Mouse (Mus musculus): Measurements from ENCODE around the gene Pptc7. TPM values are rescaled to one million over a fixed set of nuclear protein-coding genes. Genes with fewer than 3 reads are reported as not detected.

Gene Pptc7
- 59.2 TPM for polyA plus RNA-seq (2017; shearing (Covaris generic))

DNA sequence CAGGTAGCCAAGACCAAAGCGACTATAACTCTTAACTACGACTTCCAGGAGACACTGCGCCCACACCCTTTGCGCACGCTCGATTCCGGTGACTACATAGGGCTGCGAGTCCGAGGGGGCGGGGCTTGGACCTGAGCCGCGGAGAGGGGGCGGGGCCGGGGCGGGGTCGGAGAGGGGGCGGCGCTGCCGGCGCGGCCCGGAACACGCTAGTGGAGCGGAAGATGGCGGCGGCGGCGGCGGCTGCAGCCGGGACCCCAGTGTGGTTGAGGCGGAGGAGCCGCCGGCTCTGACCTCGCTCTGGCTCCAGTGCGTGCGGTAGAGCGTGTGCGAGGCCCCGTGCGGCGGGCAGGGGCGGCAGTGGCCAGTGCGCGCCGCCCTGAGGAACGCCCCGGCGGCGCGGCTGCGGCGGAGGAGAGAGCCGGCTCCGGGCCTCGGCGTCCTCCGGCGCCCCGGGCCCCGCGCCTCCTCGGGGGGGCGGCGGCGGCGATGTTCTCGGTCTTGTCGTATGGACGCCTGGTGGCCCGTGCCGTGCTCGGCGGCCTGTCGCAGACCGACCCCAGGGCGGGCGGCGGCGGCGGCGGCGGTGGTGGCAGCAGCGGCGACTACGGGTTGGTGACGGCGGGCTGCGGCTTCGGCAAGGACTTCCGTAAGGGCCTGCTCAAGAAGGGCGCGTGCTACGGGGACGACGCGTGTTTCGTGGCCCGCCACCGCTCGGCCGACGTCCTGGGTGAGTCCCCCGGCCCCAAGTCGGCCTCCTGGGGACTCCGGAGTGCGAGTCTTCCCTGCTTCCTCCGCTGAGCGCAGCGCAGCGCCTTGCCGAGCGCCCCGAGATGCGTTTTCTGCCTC lies at the start of gene Pptc7:
TSS of gene Pptc7 (plus strand) at position 183 of the 846 bp plus-strand sequence.

DNA sequence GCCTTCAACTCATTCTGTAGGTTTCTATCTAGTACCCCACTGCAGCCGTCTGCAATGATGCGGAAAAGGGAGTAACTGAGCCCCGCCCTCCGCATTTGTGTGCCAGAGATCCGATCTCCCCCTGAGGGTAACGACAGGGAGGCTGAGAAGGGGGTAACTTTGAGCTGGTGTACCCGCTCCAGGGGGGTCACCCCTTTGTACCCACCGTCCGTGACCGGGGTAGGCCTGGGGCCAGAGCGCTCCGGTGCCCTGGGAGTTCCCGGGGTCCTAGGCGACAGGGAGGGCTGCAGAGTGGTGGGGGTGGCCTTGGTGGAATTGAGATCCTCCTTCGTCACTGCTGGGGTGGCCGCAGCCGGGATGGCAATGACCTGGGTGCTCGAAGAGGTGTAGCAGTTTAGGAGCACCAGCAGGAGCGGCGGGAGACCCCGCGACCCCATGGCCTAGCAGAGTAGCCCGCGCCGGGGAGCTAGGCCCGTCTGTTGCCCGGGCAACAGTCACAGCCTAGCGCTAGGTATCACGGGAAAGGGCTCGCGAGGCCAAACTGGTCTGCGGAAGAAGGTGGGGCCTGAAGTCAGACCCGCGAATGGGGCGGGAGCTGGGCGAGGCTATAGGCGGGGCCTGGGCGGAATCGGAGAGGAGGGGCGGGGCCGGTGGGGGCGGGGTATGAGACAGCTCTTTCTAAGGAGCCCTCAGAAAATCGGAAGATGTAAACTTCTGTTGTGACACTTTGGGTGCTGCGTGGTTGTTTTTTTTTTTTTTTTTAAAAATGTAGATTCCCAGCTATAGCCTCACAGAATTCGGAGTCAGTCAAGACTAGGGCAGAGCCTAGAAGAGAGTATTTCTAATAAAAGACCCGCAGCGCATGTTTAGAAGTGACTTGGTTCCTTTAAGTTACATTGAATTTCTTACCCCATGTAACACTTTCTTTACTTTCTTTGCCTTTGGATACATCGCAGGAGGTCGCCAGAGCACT lies 19.9 kb upstream of the Pptc7 start, which contains the start of gene Tctn1:
TSS of gene Tctn1 (minus strand) at position 528 of the 973 bp plus-strand sequence.

DNA sequence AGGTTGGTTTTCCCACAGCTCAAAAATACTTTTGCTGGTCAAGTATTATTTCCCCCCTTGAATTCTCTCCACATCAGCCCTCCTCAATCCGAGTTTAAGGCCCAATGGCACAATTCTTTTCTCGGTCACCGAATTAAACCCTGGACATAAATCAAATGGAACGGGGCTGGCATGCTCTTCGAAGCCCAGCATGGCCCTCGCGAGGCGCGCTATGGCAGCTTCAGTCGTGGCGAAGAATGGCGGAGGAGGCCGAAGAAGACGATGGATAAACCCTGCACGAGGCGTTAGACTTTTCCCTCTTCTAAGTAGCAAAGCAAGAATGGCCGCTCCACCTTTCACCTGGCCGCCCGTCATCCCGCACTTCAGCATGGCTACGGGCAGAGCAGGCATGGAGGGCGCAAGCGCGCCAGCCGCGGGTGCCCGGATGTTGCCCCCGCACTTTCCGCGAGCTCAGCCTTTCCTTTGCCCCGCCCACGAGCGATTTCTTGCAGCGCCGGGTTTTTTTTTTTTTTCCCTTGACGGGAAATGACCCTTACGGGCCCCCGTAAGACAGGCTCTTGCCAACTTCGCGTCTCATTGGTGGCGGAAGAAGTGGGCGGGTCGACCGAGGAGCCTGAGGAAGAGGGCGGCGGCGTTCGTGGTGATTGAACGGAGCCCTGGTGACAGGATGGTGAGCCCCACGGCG lies 69.8 kb downstream of the Pptc7 start, which contains the start of the genes Rad9b and Vps29:
TSS of gene Rad9b (minus strand) at position 427 of the 685 bp plus-strand sequence.
TSS of gene Vps29 (plus strand) at position 563 of the 685 bp plus-strand sequence.

DNA sequence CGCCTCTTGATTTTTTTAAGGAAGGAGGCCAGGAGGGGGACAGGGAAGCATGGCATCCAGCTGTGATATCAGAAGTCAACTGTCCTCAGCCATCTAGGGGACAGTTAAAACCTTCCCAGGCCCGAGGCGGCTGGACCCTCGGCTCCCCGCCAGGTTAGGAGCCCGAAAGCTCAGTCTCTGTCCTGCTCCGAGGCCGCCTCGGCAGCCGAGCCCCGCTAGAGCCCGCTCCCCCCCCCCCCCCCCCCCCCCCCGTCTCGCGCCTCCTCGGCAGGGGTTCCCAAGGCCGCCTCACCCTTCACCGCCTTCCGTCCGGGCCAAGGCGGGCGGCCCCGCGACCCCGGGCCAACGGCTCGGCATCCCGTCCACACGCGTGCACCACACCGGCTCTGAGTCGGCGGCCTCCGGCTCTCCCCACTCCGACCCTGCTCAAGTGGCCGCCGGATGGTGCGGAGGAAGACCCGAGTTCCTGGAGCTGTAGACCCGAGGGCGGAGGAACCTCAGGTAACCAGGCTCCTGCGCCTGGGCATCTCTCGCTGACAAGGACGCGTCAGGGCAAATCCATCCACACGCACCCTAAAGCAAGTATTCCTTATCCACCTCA lies 87.5 kb downstream of the Pptc7 start, which contains the start of gene Gpn3:
TSS of gene Gpn3 (plus strand) at position 286 of the 601 bp plus-strand sequence.

DNA sequence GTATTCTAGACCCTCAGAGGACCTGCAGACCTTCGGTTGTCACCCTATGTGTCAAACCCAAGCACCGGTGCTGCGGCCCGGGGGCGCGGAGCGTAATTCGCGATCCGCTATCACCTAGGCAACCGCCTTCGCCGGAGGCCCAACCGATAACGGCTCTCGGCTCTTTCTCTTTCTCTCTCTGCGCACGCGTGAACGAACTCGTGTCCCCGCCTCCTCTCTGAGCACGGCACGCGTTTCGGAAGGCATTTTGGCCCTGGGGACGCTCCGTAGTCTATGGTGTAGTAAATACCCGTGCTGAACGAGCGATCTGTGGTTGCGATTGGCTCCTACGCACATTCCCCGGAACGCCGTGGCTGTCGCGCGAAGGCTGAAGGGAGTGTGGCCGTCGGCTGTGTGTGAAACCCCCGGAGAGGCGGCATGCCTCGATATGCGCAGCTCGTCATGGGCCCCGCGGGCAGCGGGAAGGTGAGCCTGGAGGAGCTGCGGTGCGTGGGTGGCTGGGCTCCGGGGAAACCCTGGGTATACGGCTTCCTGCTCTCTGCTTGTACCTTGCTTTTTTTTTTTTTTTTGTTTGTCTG lies 88.1 kb downstream of the Pptc7 start, which contains the start of gene Fam216a:
TSS of gene Fam216a (minus strand) at position 173 of the 578 bp plus-strand sequence.

Other genes with a start within 250 kb of the Pptc7 start
- 0.26 TPM for gene Cux2, start 234.3 kb upstream of the Pptc7 start, polyA plus RNA-seq (2017; shearing (Covaris generic))
- gene Myl2, start 183.4 kb upstream of the Pptc7 start, polyA plus RNA-seq (2017; shearing (Covaris generic)): not detected
- gene Ccdc63, start 143.5 kb upstream of the Pptc7 start, polyA plus RNA-seq (2017; shearing (Covaris generic)): 1.4 TPM
- gene Ppp1cc, start 126.1 kb upstream of the Pptc7 start, polyA plus RNA-seq (2017; shearing (Covaris generic)): 783 TPM
- 57.8 TPM for gene Hvcn1, start 77.6 kb upstream of the Pptc7 start, polyA plus RNA-seq (2017; shearing (Covaris generic))
- 2.1 TPM for gene Tctn1, start 19.9 kb upstream of the Pptc7 start, polyA plus RNA-seq (2017; shearing (Covaris generic))
- 1.0 TPM for gene Rad9b, start 69.9 kb downstream of the Pptc7 start, polyA plus RNA-seq (2017; shearing (Covaris generic))
- gene Vps29, start 70.0 kb downstream of the Pptc7 start, polyA plus RNA-seq (2017; shearing (Covaris generic)): 127 TPM
- 122 TPM for gene Gpn3, start 87.5 kb downstream of the Pptc7 start, polyA plus RNA-seq (2017; shearing (Covaris generic))
- gene Fam216a, start 88.0 kb downstream of the Pptc7 start, polyA plus RNA-seq (2017; shearing (Covaris generic)): 19.3 TPM
- 901 TPM for gene Arpc3, start 107.5 kb downstream of the Pptc7 start, polyA plus RNA-seq (2017; shearing (Covaris generic))
- 31.3 TPM for gene Anapc7, start 137.3 kb downstream of the Pptc7 start, polyA plus RNA-seq (2017; shearing (Covaris generic))
- 79.5 TPM for gene Atp2a2, start 217.9 kb downstream of the Pptc7 start, polyA plus RNA-seq (2017; shearing (Covaris generic))

All from effector memory CD4-positive, alpha-beta T cell, adult 7 months (primary cell).